Mouse (Mus musculus): ENCODE measurements around the gene Adra1d. TPM values are rescaled to one million over a fixed set of nuclear protein-coding genes. Genes with fewer than 3 reads are reported as not detected.

Adra1d gene
- polyA plus RNA-seq (2014; fragmentation: Illumina TruSeq; extraction: RNeasy Lipid Tissue Mini Kit (QIAGEN cat#74804); ENCODE audit: low read depth, low replicate concordance): 2.3 TPM

DNA sequence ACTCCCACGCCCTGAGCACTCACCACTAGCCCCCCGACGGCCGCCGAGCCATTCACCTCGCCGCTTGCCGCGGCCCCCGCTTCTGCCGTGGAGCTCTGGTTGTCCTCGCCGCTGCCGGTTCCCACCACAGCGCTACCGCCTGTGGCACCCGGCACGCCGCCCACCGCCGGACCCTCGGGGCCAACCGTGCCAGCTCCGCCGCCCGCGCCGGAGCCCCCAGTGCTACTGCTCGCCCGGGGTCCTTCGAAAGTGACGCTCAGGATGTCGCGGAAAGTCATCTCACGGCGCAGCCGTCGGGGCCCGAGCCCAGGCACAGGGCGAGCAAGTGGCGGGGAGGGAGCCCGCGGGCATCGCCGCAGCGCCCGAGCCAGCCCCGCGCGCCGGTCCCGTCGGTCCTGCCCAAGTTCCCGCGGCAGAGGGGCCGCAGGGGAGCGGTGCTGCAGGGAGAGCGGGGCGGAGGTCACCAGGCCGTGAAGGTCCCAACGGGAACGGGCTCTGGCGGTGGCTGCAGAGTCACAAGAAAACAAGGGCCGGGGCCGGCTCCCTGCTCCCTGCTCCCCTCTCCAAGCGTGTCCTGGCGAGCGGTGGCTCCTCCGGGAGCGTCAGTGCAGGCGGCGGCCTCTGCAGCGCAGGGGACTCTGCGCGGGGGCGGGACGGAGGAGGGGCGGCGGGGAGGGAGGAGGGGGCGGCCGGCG is at the start of gene Adra1d:
Gene Adra1d, minus strand, starts transcription at position 393 of the 695 bp plus-strand sequence.

Other genes with a start within 250 kb of the Adra1d start
- 9.0 TPM for gene Rnf24, start 209.4 kb downstream of the Adra1d start, polyA plus RNA-seq (2014; fragmentation: Illumina TruSeq; extraction: RNeasy Lipid Tissue Mini Kit (QIAGEN cat#74804); ENCODE audit: low read depth, low replicate concordance)
- gene Smox, start 70.8 kb downstream of the Adra1d start, polyA plus RNA-seq (2014; fragmentation: Illumina TruSeq; extraction: RNeasy Lipid Tissue Mini Kit (QIAGEN cat#74804); ENCODE audit: low read depth, low replicate concordance): 29.2 TPM